Mouse (Mus musculus) neutrophil, adult 83 days (primary cell): Measurements from ENCODE around the gene Pate1. TPM values are rescaled to one million over a fixed set of nuclear protein-coding genes. Genes with fewer than 3 reads are reported as not detected.

Experiments used
- total RNA-seq, 2 experiments: library from RNA; stranded (reverse); gene quantifications; one replicate each; pipeline ENCODE4 v1.2.4; 2023

Pate1 gene
- total RNA-seq: not detected

DNA sequence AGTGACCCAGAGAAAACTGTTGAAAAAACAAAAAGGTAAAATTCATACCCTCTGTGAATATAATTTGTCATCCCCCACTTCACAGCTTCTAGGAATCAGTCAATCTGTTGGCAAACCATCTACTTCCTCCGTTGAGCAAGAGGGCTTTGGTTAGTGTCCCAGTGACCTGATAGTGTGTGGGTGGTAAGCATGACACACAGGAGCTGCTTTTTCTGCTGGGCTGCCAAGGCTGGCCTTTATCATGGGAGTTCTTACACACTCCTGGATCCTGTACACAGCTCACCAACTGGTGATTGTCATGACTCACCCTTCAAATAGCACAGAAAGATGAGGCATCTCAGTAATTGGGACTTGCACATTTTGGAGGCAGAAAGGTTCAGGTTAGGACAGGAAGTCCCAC, at the start of gene Pate1:
TSS of gene Pate1 (minus strand) at position 378 of the 400 bp plus-strand sequence.

DNA sequence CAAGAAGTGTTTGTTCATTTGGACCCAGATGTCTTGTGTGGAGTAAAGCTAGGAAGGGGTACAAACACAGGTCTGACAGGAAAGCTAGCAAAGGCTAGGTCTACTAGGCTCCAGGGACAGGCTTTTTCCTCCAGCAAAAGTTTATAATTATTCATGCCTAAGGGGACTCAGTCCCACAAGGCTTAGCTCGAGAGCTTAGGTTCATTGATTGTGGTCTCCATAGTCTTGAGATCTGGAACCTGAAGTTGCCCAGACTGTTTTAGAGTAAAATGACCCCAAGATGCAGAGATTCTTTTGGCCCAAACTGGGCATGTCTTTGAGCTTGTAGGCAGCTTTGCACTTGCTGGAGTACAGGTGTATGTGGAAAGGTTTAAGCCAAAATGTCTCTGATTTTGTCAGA, 39.1 kb downstream of the Pate1 start, which contains the start of gene Pate3:
TSS of gene Pate3 (minus strand) at position 101 of the 400 bp plus-strand sequence.

Other genes with a start within 250 kb of the Pate1 start
- gene Gm1113, start 169.1 kb downstream of the Pate1 start, total RNA-seq: not detected
- under 1 TPM; 0.09 to 0.18 TPM for gene Ddx25, start 128.9 kb downstream of the Pate1 start, total RNA-seq
- gene Pus3, start 128.8 kb downstream of the Pate1 start, total RNA-seq: 1 to 10 TPM; 3.4 to 3.6 TPM
- gene Pate2, start 117.1 kb downstream of the Pate1 start, total RNA-seq: not detected
- 1 to 10 TPM; 7.1 to 8.7 TPM for gene Hyls1, start 117.0 kb downstream of the Pate1 start, total RNA-seq
- not detected for gene Pate4, start 75.4 kb downstream of the Pate1 start, total RNA-seq
- gene Pate3, start 39.2 kb downstream of the Pate1 start, total RNA-seq: not detected
- gene Gm17677, start 53.7 kb upstream of the Pate1 start, total RNA-seq: not detected
- gene Gm17727, start 90.7 kb upstream of the Pate1 start, total RNA-seq: not detected
- gene Gm27235, start 102.7 kb upstream of the Pate1 start, total RNA-seq: not detected
- not detected for gene D730048I06Rik, start 102.7 kb upstream of the Pate1 start, total RNA-seq
- gene 9230110F15Rik, start 156.8 kb upstream of the Pate1 start, total RNA-seq: not detected
- gene 9230113P08Rik, start 221.0 kb upstream of the Pate1 start, total RNA-seq: not detected